Mouse (Mus musculus): ENCODE data around the gene Elavl2.
"Not testable (repeated sequence)": the region's sequence is repeated elsewhere in the genome, so short reads cannot be mapped to it uniquely, and the experiment has no call there.

Elavl2 gene

GRCm38 (mm10) chr4:91310801-91311200, 89.8 kb downstream of the Elavl2 start:
- DNase-seq = no peak

- no peak for DNase-seq
Measured at GRCm38 (mm10) chr4:91297706-91298105, 102.9 kb downstream of the Elavl2 start.

GRCm38 (mm10) chr4:91295317-91295716, 105.3 kb downstream of the Elavl2 start:
- DNase-seq = no peak

GRCm38 (mm10) chr4:91291526-91291925, 109.1 kb downstream of the Elavl2 start:
- no peak for DNase-seq

DNA sequence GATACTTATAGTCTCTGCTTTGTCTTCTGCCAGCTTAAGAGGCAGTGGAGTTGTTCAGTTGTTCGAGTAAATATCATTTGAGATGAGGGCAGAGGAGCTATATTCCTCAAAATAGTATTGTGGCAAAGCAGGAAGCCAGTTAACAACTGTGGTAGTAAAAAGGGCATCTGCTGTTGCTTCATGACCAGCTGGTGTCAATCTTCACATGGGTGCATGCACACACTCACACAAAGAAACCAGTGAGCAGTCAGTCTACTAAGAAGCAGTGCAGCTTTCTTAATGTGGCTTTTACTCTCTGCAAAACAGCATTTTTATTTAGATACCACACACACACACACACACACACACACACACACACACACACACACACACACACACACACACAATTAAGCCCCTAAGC, 110.2 kb downstream of the Elavl2 start:
- DNase-seq = no peak

GRCm38 (mm10) chr4:91289151-91289550, 111.4 kb downstream of the Elavl2 start:
- no peak for DNase-seq

DNA sequence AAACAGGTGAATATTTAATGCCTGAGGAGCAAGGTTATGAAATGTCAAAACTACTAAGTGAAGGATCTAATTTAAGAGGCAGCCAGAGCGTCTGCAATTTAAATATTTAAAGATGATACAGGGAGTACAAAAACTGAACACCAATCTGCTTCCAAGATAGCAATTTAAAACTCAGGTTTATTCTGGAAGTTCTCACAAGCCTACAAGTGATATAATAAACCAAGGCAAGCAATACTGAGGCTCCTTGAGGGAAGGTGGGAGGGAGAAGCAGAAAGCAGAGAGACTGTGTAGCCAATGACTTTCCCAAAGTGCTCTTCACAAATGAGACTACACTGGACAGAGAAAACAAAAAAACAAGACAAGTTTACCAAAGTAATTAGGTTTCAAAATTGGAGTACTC, 132.2 kb downstream of the Elavl2 start:
- no peak for DNase-seq

DNA sequence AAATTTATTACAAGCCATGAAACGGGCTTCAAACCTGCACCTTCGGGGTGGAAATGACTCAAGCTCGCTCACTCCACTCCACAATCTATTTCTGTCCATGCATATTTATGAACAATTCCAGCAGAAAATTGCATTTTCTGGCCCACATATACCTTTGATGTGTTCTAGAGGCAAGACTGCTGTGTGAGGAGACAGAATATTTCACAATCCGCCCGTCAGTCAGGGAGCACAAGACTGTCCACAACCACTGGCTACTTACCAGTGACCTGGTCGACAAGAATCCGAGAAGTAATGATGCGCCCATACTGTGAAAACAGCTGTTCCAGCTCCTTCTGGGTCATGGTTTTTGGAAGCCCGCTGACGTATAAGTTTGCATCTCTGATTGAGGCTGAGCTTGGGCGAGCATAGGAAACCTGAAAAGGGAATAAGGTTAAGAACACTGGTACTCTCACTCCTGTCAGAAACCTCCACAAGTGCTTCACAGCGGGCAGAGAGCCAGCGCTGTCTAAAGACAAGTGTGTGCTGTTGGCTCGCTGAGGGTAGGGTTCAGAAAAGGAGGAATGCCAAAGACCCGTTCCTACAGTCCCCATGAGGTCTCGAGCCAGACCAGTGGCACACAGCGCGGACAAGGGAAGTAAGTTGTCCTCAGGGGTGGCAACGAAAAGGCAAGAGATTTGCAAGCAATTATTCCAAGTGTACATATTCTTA, 136.7 kb downstream of the Elavl2 start:
- no peak for DNase-seq

GRCm38 (mm10) chr4:91262839-91263238, 137.7 kb downstream of the Elavl2 start:
- no peak for DNase-seq

DNA sequence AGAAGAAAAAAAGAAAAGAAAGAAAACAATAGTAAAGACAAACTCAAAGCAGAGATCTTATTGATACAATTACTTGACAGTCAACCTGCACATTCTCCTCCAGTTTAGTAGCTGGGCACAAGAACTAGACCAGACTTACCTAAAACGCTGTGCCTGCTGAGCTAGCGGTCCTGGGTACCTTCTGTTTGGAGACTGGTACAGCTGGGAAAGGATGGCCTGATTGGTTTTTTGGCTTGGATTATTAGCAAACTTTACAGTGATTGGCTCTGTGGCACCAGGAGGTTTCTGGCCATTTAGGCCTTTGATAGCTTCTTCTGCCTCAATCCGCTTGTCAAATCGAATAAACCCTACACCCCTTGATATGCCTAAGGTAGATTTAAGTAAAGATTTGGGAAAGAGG, 140.0 kb downstream of the Elavl2 start:
- no peak for DNase-seq

- no peak for DNase-seq
Measured at GRCm38 (mm10) chr4:91248650-91249049, 151.9 kb downstream of the Elavl2 start.

DNA sequence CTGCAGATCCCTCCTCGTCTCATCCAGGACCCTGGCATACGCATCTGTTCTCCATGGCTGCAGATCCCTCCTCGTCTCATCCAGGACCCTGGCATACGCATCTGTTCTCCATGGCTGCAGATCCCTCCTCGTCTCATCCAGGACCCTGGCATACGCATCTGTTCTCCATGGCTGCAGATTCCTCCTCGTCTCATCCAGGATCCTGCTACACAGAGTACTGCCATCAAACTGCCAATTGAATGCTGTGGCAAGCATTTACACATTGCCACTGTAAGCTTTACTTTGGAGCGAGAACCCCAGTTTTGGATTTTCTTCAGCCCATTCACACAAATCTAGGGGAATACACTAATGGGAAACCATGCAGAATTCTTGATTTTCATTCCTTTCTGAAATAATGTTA, 155.4 kb downstream of the Elavl2 start:
- not testable (repeated sequence) for DNase-seq

DNA sequence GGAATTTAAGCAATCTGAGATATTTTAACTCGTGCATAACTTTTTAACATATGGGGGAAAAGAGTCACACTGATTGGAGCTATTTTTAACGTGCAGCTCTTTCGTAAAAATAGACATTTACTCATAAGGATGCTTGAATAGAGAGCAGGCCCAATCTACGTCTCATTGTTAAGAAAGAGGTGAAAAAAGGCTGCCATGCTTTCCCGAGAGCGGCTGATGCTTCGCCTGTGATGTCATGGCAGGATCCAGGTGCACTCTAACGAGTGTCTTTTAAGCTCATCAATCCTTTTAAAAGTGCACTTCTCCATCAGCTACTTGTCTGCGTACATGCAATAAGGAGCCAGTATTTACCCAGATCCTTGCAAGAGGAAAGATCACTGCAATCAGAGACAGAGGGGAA, 156.0 kb downstream of the Elavl2 start:
- no peak for DNase-seq

DNA sequence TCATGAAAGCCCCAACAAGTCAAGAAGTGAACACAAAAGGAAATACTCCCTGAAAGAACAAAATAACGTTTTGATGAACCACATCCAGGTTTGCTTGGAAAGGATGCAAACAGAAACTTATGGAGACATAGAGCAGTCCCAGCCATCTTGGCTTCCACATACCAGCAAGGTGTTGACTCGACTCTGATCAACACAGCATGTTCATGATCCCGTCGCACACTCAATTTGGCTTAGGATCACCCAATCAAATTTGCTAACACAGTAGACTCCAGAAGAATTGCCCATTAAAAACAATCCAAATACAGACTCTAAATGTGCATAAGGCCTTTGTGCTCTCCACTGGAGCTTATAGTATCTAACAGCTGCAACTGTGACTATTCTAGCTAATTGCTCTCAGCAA, 156.7 kb downstream of the Elavl2 start:
- no peak for DNase-seq

- no peak for DNase-seq
Measured at GRCm38 (mm10) chr4:91238739-91239485, 161.7 kb downstream of the Elavl2 start.

- no peak for DNase-seq
Measured at GRCm38 (mm10) chr4:91236976-91237375, 163.6 kb downstream of the Elavl2 start.

DNA sequence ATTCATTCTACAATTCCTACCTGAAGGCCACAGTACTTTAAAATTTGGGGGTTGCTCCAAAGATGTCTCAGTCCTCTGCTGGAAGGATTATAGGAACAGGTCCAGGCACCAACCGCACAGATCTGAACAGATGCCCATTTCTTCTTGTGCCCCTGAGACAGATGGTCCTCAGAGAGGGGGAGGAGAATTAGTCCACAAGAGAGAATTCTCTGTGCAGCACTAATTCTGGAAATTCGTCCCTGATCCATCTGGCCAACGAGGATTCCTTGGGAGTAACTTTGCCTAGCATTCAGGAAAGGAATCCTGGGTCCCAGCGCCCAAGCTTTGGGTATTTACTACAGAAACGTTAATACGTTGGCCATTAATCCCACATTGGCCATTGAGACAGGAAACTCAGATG, 165.6 kb downstream of the Elavl2 start:
- DNase-seq = no peak

DNA sequence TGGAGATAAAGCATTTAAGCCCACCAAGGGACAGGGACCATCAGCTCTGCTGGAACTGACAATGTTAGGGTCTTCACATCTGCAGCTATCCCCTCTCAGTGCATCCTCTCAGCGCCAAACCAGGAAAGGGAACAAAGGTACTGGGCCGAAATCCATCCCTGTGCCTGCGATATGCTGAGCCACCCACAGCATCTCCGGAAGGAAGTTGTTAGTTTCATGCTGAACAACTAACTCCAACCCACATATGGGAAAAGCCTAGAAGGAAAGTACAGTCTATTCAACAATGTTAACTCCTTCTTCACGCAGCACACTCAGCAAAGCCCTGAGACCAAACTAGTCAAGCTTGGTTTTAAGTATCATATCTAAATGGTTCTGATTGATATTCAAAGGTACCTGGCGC, 167.0 kb downstream of the Elavl2 start:
- DNase-seq = no peak

- DNase-seq = no peak
Measured at GRCm38 (mm10) chr4:91230439-91230863, 170.1 kb downstream of the Elavl2 start.

GRCm38 (mm10) chr4:91228341-91228740, 172.2 kb downstream of the Elavl2 start:
- no peak for DNase-seq

DNA sequence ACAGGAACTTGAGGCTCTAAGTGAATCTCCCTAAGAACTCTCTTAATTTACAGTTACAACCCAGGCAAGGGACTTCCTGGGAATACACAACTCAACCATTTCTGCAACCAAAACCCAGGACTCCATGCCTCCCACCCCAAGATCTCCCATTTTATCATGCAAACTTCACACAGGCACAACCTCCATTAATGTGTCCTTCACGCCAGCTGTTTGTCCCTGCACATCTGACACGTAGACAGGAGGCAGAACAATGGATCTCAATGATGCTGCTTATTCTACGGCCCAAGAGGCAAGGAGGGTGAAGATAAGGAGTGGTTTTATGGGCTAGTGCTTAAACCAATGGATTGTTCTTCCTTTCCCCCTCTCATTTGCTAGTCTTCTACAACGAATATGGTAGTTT, 176.8 kb downstream of the Elavl2 start:
- DNase-seq = no peak

DNA sequence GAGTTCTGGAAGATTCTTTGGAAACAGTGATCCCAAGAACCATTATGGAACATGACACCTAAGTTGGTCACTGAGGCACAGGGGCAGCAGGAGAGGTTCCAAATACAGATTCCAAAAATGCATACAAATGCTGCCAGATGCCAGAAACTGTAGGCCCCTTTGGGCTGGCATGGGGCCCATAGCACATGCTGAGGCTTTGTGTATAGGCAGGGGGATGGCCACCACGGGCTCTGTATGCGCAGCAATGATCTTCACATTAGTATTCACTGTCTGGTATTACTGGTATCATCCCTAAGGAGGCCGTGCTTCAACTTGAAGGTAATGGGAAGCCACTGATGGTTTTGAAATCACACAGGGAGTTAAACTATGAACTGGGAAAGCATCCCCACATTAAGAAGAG, 181.3 kb downstream of the Elavl2 start:
- DNase-seq = no peak

GRCm38 (mm10) chr4:91213917-91214316, 186.7 kb downstream of the Elavl2 start:
- DNase-seq = no peak

Data from lung, adult 18-20 months (tissue).